Mouse (Mus musculus): ENCODE measurements around the gene S100a4.

The S100a4 gene

GRCm38 (mm10) chr3:90626266-90627021, 22.9 kb downstream of the S100a4 start:
- no peak for DNase-seq

GRCm38 (mm10) chr3:90627366-90627765, 23.8 kb downstream of the S100a4 start:
- DNase-seq: no peak

- peak; percentile 17 to 39 for DNase-seq
These were observed 24.2 kb downstream of the S100a4 start for GRCm38 (mm10) chr3:90627807-90628206.

- no peak for DNase-seq
These were observed 25.7 kb downstream of the S100a4 start for GRCm38 (mm10) chr3:90629298-90629697.

GRCm38 (mm10) chr3:90631984-90632383, 28.4 kb downstream of the S100a4 start:
- DNase-seq: no peak

GRCm38 (mm10) chr3:90638511-90639275, 35.1 kb downstream of the S100a4 start:
- no peak for DNase-seq

- DNase-seq: peak; percentile 20 to 36
These were observed 36.1 kb downstream of the S100a4 start for GRCm38 (mm10) chr3:90639511-90640154.

GRCm38 (mm10) chr3:90640981-90641380, 37.4 kb downstream of the S100a4 start:
- DNase-seq: no peak

- peak; percentile 15 to 46 for DNase-seq
These were observed 40.6 kb downstream of the S100a4 start for GRCm38 (mm10) chr3:90644220-90644619.

- no peak for DNase-seq
These were observed 43.7 kb downstream of the S100a4 start for GRCm38 (mm10) chr3:90647291-90647690.

- DNase-seq: no peak
These were observed 45.4 kb downstream of the S100a4 start for GRCm38 (mm10) chr3:90648981-90649380.

GRCm38 (mm10) chr3:90649832-90650231, 46.3 kb downstream of the S100a4 start:
- DNase-seq: no peak

- peak; percentile 85 to 89 for DNase-seq
These were observed 49.4 kb downstream of the S100a4 start for GRCm38 (mm10) chr3:90652878-90653508.

- DNase-seq: no peak
These were observed 50.1 kb downstream of the S100a4 start, which contains the start of gene S100a7a for GRCm38 (mm10) chr3:90653717-90654116. TSS of gene S100a7a (plus strand) at chr3:90654017.

Measured in cerebellum, postnatal 14 days (tissue).